Mouse (Mus musculus): Measurements from ENCODE around the gene Sars2. TPM values are rescaled to one million over a fixed set of nuclear protein-coding genes. Genes with fewer than 3 reads are reported as not detected.

Sars2 gene
- polyA plus RNA-seq, 1 experiment from 2014 or later = 18.3 TPM

GRCm38 (mm10) chr7:28714667-28715066 is 27.1 kb upstream of the Sars2 start:
- Histone ChIP-seq H3K9ac (no peak overlapping the region), H3K4me2 (no peak overlapping the region), H3K4me1 (peaks cover 7% of the 10 kb centered on the region), H3K4me3 (no peak overlapping the region), H3K9me3 (no peaks in the 10 kb centered on the region), H3K27me3 (replicated peaks) (no peaks in the 10 kb centered on the region), H3K36me3 (replicated peaks) (no peaks in the 10 kb centered on the region), H3K27ac (no peak overlapping the region)
- no peak for ATAC-seq (replicated peaks)
- WGBS = 83% methylated on average over 5 of the region's 5 CpGs

- Histone ChIP-seq H3K4me1 (peaks cover 7% of the 10 kb centered on the region), H3K4me2 (no peak overlapping the region), H3K9me3 (no peaks in the 10 kb centered on the region), H3K4me3 (no peak overlapping the region), H3K27me3 (replicated peaks) (no peaks in the 10 kb centered on the region), H3K9ac (no peak overlapping the region), H3K36me3 (replicated peaks) (no peaks in the 10 kb centered on the region), H3K27ac (no peak overlapping the region)
- 92% methylated on average over 2 of the region's 2 CpGs for WGBS
- ATAC-seq (replicated peaks) = no peak
These were observed 26.2 kb upstream of the Sars2 start for GRCm38 (mm10) chr7:28715598-28715997.

- 2% methylated on average over 36 of the region's 36 CpGs for WGBS
- H3K27me3 ChIP-seq (replicated peaks) = no peaks in the 10 kb centered on the region
- H3K9ac ChIP-seq = peak within 1 kb of the TSS; percentile 48
- no peak within 1 kb of the TSS for H3K27ac ChIP-seq
- H3K36me3 ChIP-seq (replicated peaks) = no peaks in the 10 kb centered on the region
- peak within 1 kb of the TSS; percentile 71 for H3K4me2 ChIP-seq
- peak; percentile 60 for ATAC-seq (replicated peaks)
- peak within 1 kb of the TSS; percentile 38 for H3K4me3 ChIP-seq
- H3K4me1 ChIP-seq = peaks cover 7% of the 10 kb centered on the region
- H3K9me3 ChIP-seq = no peaks in the 10 kb centered on the region
These were observed 25.1 kb upstream of the Sars2 start, which contains the start of gene Fbxo17 for GRCm38 (mm10) chr7:28716590-28717281. TSS of gene Fbxo17 (plus strand) at chr7:28716804.

- Histone ChIP-seq H3K27me3 (replicated peaks) (no peaks in the 10 kb centered on the region), H3K9ac (no peak overlapping the region), H3K9me3 (no peaks in the 10 kb centered on the region), H3K36me3 (replicated peaks) (no peaks in the 10 kb centered on the region), H3K4me3 (no peak overlapping the region), H3K4me2 (no peak overlapping the region), H3K27ac (no peak overlapping the region), H3K4me1 (peaks cover 7% of the 10 kb centered on the region)
- no peak for ATAC-seq (replicated peaks)
- WGBS = 89% methylated on average over 10 of the region's 10 CpGs
These were observed 24.1 kb upstream of the Sars2 start for GRCm38 (mm10) chr7:28717726-28718125.

GRCm38 (mm10) chr7:28719159-28719558 is 22.6 kb upstream of the Sars2 start:
- WGBS = 69% methylated on average over 4 of the region's 4 CpGs
- Histone ChIP-seq H3K4me1 (peaks cover 7% of the 10 kb centered on the region), H3K36me3 (replicated peaks) (no peaks in the 10 kb centered on the region), H3K9ac (no peak overlapping the region), H3K27ac (no peak overlapping the region), H3K9me3 (no peaks in the 10 kb centered on the region), H3K4me2 (no peak overlapping the region), H3K4me3 (no peak overlapping the region), H3K27me3 (replicated peaks) (no peaks in the 10 kb centered on the region)
- no peak for ATAC-seq (replicated peaks)

GRCm38 (mm10) chr7:28719650-28720049 is 22.1 kb upstream of the Sars2 start:
- whole genome bisulfite sequencing = 96% methylated on average over 2 of the region's 2 CpGs
- Histone ChIP-seq H3K9me3 (no peaks in the 10 kb centered on the region), H3K27me3 (replicated peaks) (no peaks in the 10 kb centered on the region), H3K27ac (no peak overlapping the region), H3K4me2 (no peak overlapping the region), H3K36me3 (replicated peaks) (no peaks in the 10 kb centered on the region), H3K4me3 (no peak overlapping the region), H3K9ac (no peak overlapping the region), H3K4me1 (peaks cover 7% of the 10 kb centered on the region)
- no peak for ATAC-seq (replicated peaks)

GRCm38 (mm10) chr7:28720753-28721537 is 20.8 kb upstream of the Sars2 start:
- H3K9ac ChIP-seq = no peak overlapping the region
- WGBS = 72% methylated on average over 3 of the region's 3 CpGs
- H3K27ac ChIP-seq = no peak overlapping the region
- ATAC-seq (replicated peaks) = no peak
- no peak overlapping the region for H3K4me3 ChIP-seq
- H3K4me2 ChIP-seq = no peak overlapping the region
- no peaks in the 10 kb centered on the region for H3K36me3 ChIP-seq (replicated peaks)
- H3K9me3 ChIP-seq = no peaks in the 10 kb centered on the region
- no peaks in the 10 kb centered on the region for H3K27me3 ChIP-seq (replicated peaks)
- peaks cover 7% of the 10 kb centered on the region for H3K4me1 ChIP-seq

- Histone ChIP-seq H3K9ac (no peak overlapping the region), H3K4me2 (no peak overlapping the region), H3K9me3 (no peaks in the 10 kb centered on the region), H3K36me3 (replicated peaks) (no peaks in the 10 kb centered on the region), H3K27me3 (replicated peaks) (no peaks in the 10 kb centered on the region), H3K4me1 (peaks cover 3% of the 10 kb centered on the region), H3K27ac (no peak overlapping the region), H3K4me3 (no peak overlapping the region)
- WGBS = 95% methylated on average over 7 of the region's 7 CpGs
- ATAC-seq (replicated peaks) = no peak
These were observed 19.7 kb upstream of the Sars2 start for GRCm38 (mm10) chr7:28722079-28722478.

GRCm38 (mm10) chr7:28724613-28725012 is 17.2 kb upstream of the Sars2 start:
- WGBS = 90% methylated on average over 2 of the region's 2 CpGs
- Histone ChIP-seq H3K27ac (no peak overlapping the region), H3K4me1 (peaks cover 3% of the 10 kb centered on the region), H3K9ac (no peak overlapping the region), H3K27me3 (replicated peaks) (no peaks in the 10 kb centered on the region), H3K4me2 (no peak overlapping the region), H3K9me3 (no peaks in the 10 kb centered on the region), H3K36me3 (replicated peaks) (no peaks in the 10 kb centered on the region), H3K4me3 (no peak overlapping the region)
- ATAC-seq (replicated peaks) = no peak

- Histone ChIP-seq H3K4me3 (no peak overlapping the region), H3K4me2 (peak overlapping the region; percentile 33), H3K27me3 (replicated peaks) (no peaks in the 10 kb centered on the region), H3K27ac (no peak overlapping the region), H3K4me1 (peaks cover 3% of the 10 kb centered on the region), H3K36me3 (replicated peaks) (no peaks in the 10 kb centered on the region), H3K9me3 (no peaks in the 10 kb centered on the region), H3K9ac (peak overlapping the region; percentile 17; the same call in 1 of the 2 replicates)
- WGBS = 5% methylated on average over 14 of the region's 14 CpGs
- ATAC-seq (replicated peaks) = peak; percentile 73; the same call in 1 of the 2 replicates
These were observed 15.2 kb upstream of the Sars2 start for GRCm38 (mm10) chr7:28726600-28726999.

- Histone ChIP-seq H3K4me1 (peaks cover 8% of the 10 kb centered on the region), H3K4me3 (no peak overlapping the region), H3K9me3 (no peaks in the 10 kb centered on the region), H3K9ac (no peak overlapping the region), H3K36me3 (replicated peaks) (no peaks in the 10 kb centered on the region), H3K27ac (no peak overlapping the region), H3K4me2 (no peak overlapping the region), H3K27me3 (replicated peaks) (no peaks in the 10 kb centered on the region)
- WGBS = 50% methylated on average over 10 of the region's 10 CpGs
- ATAC-seq (replicated peaks) = 0 out of 2 replicates have a peak, but pooled peaks have one; percentile 11
These were observed 14.0 kb upstream of the Sars2 start for GRCm38 (mm10) chr7:28727649-28728340.

Data from midbrain, embryonic 15.5 days (tissue).